Mouse (Mus musculus) activated CD4-positive, CD25-positive, alpha-beta regulatory T cell, adult 4 months (primary cell): Measurements from ENCODE around the gene Slc17a9. TPM values are rescaled to one million over a fixed set of nuclear protein-coding genes. Genes with fewer than 3 reads are reported as not detected.
A peak's percentile ranks its signal among the peaks of the same experiment; 100 is the strongest.
"Not testable (repeated sequence)": the region's sequence is repeated elsewhere in the genome, so short reads cannot be mapped to it uniquely, and the experiment has no call there.

ENCODE experiments used
- ATAC-seq: one replicate; pipeline ENCODE4 v1.8.0; 2017
- polyA plus RNA-seq, 2 experiments: library from polyadenylated mRNA; unstranded; fragments of 100-300 nt; shearing (Covaris generic); gene quantifications; one replicate each; pipeline ENCODE4 v1.2.1; 2017

Slc17a9 gene
- polyA plus RNA-seq, 2 experiments from 2014 or later: 68.7 to 77.6 TPM

- peak; percentile 9 for ATAC-seq
Observed at GRCm38 (mm10) chr2:180710276-180711155, 14.5 kb upstream of the Slc17a9 start.

DNA sequence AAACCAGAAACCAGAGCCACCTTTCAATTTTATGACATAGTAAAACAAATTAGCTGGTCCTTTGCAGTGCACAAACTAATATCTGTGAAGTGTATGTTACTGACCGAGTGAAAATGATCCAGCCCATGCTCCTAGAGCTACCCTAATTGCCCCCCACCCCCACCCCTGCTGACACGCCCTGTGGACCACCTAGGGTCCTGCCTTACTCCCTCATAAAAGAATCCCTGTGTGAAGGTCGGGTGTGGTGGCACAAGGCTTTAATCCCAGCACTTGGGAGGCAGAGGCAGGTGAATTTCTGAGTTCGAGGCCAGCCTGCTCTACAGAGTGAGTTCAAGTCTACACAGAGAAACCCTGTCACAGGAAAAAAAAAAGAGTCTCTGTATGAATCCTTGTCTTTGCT lies 13.5 kb upstream of the Slc17a9 start:
- ATAC-seq: no peak

DNA sequence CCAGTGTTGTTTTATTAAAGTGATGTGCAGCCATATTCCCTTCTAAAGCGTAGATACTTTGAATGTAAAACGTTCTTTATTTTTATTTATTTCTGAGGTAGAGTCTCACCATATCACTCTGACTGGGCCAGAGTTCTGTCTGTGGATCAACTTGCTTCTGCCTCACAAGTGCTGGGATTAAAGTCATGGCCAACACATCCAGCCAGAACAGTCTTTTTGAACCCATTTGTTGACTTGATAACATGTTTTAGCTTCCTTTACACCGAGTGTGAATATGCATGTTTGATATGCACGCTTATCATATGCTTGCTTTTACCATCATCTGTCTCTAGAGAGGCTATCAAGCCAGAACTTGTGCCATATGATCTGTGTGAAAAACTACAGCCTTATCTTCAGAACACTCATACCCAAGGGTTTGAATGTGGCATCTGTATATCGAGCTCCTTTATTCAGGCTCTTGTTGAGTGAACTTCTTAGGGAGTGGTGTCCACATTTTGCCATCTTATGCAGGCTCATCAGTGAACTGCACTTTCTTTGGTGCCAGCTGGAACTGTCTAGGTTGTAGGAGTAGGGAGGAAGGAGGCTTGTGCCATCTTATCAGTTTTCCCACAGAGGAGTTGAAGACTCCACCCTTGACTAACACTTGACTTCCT lies 12.9 kb upstream of the Slc17a9 start:
- no peak for ATAC-seq

DNA sequence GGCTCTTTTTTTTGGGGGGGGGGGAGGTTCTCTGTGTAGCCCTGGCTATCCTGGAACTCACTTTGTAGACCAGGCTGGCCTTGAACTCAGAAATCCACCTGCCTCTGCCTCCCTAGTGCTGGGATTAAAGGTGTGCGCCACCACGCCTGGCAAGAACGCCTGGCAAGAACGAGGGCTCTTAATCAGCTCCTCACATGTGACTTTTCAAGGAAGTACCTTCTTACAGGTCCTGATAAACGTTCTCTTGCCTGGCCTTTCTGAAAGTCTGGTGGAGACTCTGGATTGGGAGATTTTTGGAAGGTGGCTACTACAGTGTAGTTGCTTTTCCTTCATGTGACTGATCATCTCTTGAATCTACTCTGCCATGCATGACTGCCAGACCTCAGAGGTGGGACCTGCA lies 2.3 kb upstream of the Slc17a9 start:
- not testable (repeated sequence) for ATAC-seq

DNA sequence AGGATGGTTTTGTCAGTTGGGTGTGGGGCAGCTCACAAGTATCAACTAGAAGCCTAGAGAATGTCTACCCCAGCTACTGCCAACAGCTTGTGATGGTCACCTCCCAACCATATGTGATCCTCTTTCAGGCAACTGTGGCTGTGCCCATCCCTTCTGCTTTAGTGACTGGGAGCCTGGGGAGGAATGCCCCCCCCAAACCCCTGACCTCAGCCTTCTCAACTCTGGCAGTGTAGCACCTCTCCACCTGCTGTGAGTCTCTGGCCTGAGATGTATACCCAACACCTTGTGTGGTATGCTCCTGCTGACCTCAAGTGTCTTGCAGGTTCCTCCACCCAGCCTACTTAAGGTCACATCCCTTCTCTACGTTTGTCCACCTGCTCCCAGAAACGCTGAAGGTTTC lies 1.2 kb upstream of the Slc17a9 start:
- ATAC-seq: no peak

DNA sequence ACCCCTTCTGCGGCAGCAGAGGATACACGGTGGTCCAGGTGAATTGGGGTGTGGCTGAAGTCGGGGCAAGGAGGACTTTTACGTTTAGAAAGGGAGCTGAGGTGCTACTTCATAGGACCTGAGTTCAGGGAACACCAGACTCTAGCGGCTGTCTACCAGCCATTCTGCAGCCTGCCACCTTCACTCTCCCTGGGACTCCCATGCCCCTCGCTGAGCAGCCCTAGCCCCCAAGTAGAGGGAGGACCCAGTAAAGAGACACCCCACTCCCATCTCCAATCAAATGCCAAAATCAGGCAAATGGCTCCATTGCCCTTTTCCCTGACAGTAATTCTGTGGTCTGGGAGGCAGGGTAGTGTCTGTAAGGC lies 333 bp downstream of the Slc17a9 start:
- no peak for ATAC-seq

DNA sequence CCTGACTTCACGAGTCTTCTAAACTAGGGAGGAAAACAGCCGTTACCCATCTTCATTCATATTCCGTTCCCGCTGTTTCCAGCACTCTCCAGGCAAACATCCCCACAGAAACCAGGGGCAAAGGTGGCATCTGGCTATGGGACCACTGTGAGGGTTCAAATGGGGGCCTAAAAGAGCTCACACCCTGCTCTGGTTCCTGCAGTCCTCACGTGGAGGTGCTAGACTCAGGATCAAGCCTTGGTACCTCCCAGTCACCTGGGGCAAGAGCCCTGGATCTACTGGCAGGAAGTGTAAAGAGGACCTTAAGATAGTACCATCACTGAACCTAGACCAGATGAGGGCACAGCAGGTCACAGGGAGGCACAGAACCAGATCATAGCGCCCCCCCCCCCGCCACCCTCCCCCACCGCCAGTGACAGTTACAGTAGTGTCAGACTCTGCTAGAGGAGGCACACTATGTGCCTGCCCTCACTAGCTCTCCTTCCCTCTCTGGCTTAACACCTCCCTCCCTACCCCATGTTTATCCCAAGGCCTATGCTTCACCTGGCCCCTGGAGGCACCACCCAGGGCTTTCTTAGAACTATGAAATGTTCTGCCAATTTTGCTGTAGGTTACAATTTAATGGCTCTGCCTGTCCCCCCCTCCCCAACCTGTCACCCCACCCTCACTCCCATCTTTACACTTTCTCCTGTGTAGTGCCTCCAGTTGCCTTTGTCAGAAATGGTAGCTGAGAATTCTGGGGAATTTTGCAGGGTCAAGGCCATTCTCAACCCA lies 980 bp downstream of the Slc17a9 start:
- no peak for ATAC-seq

- ATAC-seq: peak; percentile 83
Observed at GRCm38 (mm10) chr2:180726658-180727442, 1.8 kb downstream of the Slc17a9 start.

DNA sequence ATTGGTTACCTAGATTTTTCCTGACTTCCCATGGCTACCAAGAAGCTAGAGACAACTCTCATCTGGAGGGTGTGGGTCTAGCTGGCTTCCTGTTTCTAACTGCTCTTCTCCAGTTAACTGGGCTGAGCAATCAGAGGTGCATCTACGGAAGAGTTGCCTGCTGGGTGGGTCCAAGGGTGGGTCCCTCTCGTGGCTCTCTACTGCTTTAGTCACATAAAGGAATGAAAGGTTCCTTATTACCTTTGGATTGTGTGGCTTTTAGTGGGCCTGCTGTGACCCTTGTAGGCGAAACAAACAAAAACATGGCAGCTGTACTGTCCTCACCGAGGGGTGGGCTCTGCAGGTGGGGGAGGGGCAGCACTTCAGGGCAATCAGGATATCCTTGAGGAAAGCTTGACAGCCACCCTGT lies 2.6 kb downstream of the Slc17a9 start:
- ATAC-seq: no peak

DNA sequence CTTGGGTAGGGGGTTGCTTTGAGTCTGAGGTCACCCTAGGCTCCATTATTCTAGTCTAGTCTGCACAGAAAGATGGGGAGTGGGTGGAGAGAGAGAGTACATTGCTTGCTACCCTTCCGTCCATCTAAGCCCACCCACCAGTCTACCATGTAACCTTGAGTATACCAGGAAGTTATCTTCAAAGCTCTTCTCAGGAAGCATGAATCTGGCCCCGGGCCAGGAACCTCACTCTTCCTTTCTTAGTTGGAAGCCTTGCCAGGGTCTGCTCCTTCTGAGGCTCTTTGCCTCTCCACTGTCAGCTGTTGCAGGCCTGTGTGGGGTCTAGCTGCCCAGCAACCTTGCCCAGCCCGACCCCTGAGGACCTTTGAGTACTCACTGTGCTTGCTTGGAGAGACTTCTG lies 6.0 kb downstream of the Slc17a9 start:
- peak; percentile 44 for ATAC-seq

- peak; percentile 62 for ATAC-seq
Observed at GRCm38 (mm10) chr2:180731984-180732383, 6.9 kb downstream of the Slc17a9 start.

DNA sequence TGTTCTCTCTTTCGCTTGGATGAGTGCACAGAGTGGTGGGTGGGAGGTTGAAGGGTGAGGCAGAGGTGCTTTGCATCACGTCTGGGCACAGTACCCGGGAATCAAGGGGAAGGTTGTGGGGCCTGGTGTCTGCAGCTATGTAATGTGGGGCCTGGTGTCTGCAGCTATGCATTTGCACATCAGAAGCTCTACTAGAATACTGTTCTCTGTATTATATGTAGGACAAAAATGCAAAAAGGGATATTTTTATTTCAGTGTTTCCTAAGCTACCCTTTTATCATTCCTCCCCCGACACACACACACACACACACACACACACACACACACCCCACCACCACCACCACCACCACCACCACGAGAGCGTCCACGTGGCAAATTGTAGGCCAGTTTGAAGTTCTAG lies 10.2 kb downstream of the Slc17a9 start:
- no peak for ATAC-seq

GRCm38 (mm10) chr2:180737984-180738383 lies 12.9 kb downstream of the Slc17a9 start:
- no peak for ATAC-seq

DNA sequence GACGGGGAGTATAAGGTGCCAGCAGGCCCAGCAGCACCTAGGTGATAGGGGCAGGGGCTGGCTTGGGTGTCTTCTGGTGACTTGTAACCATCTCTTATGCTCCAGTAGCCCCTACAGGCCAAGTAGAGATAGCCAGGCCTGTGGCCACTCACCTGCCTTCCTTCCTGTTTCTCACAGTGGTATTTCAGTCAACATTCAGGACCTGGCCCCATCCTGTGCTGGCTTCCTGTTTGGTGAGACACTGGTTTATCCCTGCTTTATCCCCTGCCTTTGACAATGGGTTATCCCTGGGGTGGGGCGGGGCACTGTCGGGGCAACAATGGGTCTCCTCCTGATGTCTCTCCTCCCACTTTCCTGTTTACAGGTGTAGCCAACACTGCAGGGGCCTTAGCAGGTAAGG lies 15.3 kb downstream of the Slc17a9 start:
- no peak for ATAC-seq

DNA sequence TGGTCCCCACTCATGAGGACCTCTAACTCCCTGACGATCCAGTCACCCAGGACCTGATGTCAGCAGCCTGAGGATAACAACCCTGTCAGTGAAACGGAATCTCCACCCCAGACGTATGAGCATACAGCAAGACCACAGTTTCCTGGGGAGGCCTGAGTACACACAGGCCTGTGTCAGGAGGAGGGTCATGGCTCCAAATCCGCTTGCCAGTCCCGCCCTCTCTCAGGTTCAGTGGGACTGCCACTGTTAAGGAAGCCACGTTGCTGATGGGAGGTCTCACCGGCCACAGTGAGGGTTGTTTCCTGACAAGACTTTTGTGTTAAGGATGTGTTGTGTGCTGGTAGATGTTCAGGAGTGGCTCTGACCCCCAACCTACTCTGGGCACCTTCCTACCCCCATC lies 16.4 kb downstream of the Slc17a9 start:
- ATAC-seq: no peak

GRCm38 (mm10) chr2:180742820-180743219 lies 17.8 kb downstream of the Slc17a9 start:
- no peak for ATAC-seq

DNA sequence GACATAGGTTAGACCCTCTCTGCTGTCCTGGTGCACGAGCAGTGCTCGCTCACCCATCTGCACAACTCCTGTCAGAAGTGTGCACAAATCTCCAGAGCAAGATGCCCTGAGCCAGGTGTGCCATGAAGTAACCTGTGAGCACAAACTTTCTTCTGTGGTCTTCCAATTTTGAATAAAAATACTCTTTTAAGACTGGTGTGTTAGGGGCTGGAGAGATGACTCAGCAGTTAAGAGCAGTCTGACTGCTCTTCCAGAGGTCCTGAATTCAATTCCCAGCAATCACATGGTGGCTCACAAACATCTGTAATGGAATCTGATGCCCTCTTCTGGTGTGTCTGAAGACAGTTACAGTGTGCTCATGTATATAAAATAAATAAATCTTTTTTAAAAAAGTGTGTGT lies 18.3 kb downstream of the Slc17a9 start:
- no peak for ATAC-seq

DNA sequence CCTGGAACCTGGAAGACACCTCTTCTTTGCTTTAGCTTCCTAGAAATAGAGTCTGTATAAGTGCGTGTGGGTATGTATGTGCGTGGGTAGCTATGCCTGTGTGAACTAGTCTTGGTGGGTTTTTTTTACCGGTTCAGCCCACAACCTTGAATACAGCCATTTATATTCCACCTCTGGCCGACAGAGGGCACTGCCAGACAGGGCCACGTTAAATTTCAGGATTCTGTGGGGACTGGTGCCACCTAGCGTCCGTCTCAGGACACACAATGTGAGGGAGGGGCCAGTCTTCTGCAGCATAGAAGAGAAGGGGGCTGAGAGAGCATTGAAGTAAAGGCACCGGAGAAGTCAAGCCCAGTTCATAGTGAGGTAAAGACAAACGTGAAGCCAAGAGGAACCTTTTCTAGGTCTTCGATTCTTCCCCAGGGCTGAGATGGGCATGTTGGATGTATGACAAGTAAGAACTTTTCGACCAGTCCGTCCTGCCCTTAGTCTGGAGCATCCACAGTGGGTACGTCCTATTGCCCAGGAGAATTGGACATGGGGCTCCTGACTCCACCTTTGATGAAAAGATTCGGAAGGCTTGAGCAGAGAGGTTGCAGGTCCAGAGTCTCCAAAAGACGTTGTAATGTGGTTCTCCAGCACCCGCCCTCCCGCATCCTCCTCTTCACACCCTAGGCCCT lies 20.3 kb downstream of the Slc17a9 start:
- peak; percentile 93 for ATAC-seq

- no peak for ATAC-seq
Observed at GRCm38 (mm10) chr2:180746569-180747192, 21.6 kb downstream of the Slc17a9 start.

DNA sequence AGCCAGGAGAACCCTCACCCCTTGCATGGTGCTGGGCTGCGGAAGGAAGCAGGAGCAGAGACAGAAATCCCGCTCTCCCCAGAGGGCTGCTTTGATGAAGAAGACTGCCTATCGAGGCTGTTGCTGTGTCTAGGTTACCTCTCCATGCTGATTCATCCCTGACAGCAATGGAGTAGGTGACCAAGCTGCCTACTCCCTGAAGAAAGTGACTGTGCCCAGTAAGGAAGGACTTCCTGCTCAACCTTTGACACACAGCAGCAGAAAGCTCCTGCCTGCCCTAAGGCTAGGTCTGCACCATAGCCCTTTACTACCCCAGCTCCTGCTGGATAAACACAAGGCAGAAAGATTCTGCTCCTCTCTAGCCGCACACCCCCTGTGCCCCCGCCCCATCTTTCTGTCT lies 23.8 kb downstream of the Slc17a9 start:
- no peak for ATAC-seq

DNA sequence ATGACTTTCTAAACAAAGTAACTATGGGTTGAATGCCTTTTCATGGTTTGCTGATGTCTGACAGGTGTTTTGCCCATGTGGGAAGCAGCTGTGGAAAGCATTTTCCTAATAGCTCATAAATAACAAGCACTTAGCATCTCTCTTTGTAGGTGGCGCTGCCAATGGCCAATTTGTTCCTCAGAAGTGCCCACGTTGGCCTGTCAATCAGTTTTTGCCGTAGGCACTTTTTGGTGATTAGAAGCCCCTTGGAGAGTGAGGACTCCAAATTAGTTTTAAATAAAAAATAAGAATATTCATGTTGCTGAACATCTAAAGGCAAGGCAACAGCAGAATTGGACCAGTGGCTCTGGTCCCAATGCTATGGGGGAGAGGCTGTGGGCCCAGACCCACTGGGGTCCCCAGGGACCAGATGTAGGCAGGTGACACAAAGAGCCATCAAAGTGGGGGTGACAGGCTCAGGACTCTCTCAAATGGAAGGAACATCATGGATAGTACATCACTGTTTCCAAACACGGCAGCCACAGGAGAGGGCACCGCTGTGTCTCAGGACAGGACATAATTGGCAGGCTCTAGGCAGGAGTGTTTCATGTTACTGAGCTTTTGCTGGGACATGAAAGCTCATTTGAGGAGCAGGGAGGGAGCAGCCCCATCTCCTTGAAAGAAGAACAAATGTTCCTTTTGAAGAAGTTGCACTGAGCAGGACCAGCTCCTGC lies 30.1 kb downstream of the Slc17a9 start:
- no peak for ATAC-seq
